Mouse (Mus musculus) liver, embryonic 14.5 days (tissue): ENCODE results near the gene Sema5a.

Source experiments
- CTCF ChIP-seq: IDR thresholded peaks from 2 replicates; pipeline ENCODE4 v1.5.1; 2016; ENCODE audit warnings: antibody characterized with exemption, low read depth, control low read depth
- EP300 ChIP-seq: IDR thresholded peaks from 2 replicates; pipeline ENCODE4 v1.6.1; 2016; ENCODE audit warnings: antibody characterized with exemption, low read depth

- no peak for TF ChIP-seq EP300
- TF ChIP-seq CTCF = no peak
Observed at GRCm38 (mm10) chr15:32356805-32357204, 112.2 kb downstream of the Sema5a start.
